Mouse (Mus musculus) stomach, postnatal 0 days (tissue): ENCODE results near the gene Kif4.

Experiments
- CTCF ChIP-seq: IDR thresholded peaks from 2 replicates; pipeline ENCODE4 v1.5.1; 2016; ENCODE audit warnings: antibody characterized with exemption, low read depth, mild to moderate bottlenecking, moderate library complexity
- EP300 ChIP-seq: optimal IDR thresholded peaks from 2 replicates; pipeline ENCODE3; 2016; ENCODE audit warnings: antibody characterized with exemption

GRCm38 (mm10) chrX:100629076-100629475 is 3.5 kb downstream of the Kif4 start:
- TF ChIP-seq CTCF = no peak
- TF ChIP-seq EP300 = no peak
